Mouse (Mus musculus) lung, postnatal 36 days (tissue): ENCODE results near the gene Mpp3.
"Not testable (repeated sequence)": the region's sequence is repeated elsewhere in the genome, so short reads cannot be mapped to it uniquely, and the experiment has no call there.

Experiments used
- DNase-seq: peaks from one replicate; pipeline ENCODE4 v3.0.0; 2022; ENCODE audit warnings: mixed read lengths

The Mpp3 gene

GRCm38 (mm10) chr11:102008372-102008771 is 19.9 kb downstream of the Mpp3 start:
- DNase-seq: no peak

DNA sequence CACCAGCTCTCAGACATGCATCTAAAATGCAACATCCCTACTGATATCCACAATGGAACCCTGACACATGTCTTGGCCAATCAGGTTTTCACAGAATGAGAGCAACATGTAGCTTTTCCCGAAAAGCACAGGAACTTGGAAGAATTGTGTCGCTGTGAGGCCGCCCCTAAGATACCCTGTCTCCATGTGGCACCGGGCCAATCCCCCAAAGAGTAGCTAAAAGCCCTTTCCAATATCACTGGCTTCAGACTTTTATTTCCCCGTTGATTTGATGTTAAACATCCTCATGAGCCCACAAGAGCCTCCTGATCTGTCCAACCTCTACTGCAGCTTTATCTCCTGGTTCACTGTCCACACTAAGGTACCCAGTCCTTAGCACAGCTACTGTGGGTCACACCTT is 21.6 kb downstream of the Mpp3 start:
- DNase-seq: no peak

- DNase-seq: no peak
Observed at GRCm38 (mm10) chr11:102006271-102006670, 22.0 kb downstream of the Mpp3 start.

GRCm38 (mm10) chr11:102004251-102004650 is 24.0 kb downstream of the Mpp3 start:
- DNase-seq: no peak

- no peak for DNase-seq
Observed at GRCm38 (mm10) chr11:101999466-101999865, 28.8 kb downstream of the Mpp3 start.

GRCm38 (mm10) chr11:101998258-101998657 is 30.0 kb downstream of the Mpp3 start:
- DNase-seq: peak; percentile 37

DNA sequence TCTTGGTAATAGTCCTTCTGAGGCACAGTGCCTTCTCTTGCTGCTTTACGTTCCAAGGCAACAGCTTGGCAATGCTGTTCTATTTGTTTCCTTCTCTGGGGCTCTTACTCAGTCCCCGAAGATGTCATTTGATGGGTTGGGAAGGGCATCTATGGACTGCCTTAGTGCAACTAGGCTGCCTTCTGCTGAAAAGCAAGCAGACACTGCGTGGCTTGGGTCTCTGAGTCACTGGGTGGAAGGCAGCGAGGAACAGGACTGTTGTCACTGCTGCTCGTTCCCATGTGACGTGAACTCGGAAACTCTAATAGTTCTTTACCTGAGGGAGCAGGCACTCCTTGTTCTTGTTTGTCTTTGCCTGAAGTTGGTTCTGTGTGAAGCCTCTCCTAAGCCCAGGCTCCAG is 32.3 kb downstream of the Mpp3 start:
- DNase-seq: no peak

GRCm38 (mm10) chr11:101994100-101994499 is 34.2 kb downstream of the Mpp3 start:
- no peak for DNase-seq

DNA sequence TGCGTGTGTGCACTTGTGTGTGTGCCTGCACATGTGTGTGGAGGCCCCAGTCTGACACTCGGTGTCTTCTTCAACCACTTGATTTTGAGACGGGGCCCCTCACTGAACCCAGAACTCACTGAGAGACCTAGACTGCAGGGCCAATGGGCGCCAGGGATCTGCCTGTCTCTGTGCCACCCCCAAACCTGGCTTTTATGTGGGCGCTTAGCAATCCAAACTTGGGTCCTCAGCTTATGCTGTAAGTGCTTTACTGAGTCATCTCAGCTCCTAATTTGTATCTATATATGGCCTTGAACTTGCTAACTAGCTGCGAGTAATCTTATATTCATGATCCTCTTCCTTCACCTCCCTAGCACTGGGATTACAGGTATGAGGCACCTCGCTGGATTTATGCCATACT is 35.9 kb downstream of the Mpp3 start:
- no peak for DNase-seq

GRCm38 (mm10) chr11:101991813-101992212 is 36.4 kb downstream of the Mpp3 start:
- DNase-seq: no peak

GRCm38 (mm10) chr11:101990244-101990643 is 38.0 kb downstream of the Mpp3 start:
- no peak for DNase-seq

- no peak for DNase-seq
Observed at GRCm38 (mm10) chr11:101986913-101987312, 41.3 kb downstream of the Mpp3 start, which contains the start of gene Dusp3. Dusp3 (minus strand) TSS chr11:101987013.

DNA sequence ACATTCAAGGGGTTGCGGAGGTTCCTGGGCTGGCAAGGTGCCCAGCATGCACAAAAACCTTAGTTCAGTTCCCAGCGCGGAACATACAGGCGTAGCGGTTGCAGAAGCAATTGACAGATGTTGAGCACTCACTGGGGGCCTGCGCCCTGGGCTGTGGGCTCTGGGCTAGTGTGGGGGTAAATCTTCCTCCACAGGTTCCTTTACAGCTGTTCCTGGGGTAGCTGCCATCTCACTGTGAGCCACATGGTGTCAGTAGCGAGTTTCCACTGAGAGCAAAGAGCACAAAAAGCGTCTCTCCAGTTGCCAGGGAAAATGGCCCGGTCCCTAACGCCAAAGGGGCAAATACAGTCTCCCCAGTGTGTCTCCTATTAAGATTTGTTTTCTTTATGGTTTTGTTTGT is 42.3 kb downstream of the Mpp3 start:
- DNase-seq: peak; percentile 94

DNA sequence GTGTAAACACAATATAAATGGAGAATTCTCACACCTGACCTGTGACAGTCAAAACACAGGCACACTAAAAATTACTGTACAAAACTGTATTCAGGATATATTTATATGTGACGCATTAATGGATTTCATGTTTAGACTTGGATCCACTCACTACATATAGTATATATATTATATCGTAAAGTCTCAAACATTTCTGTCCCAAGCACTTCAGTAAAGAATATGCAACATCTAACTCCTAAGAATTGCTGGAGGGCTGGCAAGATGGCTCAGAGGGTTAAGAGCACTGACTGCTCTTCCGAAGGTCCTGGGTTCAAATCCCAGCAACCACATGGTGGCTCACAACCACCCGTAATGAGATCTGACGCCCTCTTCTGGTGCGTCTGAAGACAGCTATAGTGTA is 42.8 kb downstream of the Mpp3 start:
- DNase-seq: not testable (repeated sequence)

DNA sequence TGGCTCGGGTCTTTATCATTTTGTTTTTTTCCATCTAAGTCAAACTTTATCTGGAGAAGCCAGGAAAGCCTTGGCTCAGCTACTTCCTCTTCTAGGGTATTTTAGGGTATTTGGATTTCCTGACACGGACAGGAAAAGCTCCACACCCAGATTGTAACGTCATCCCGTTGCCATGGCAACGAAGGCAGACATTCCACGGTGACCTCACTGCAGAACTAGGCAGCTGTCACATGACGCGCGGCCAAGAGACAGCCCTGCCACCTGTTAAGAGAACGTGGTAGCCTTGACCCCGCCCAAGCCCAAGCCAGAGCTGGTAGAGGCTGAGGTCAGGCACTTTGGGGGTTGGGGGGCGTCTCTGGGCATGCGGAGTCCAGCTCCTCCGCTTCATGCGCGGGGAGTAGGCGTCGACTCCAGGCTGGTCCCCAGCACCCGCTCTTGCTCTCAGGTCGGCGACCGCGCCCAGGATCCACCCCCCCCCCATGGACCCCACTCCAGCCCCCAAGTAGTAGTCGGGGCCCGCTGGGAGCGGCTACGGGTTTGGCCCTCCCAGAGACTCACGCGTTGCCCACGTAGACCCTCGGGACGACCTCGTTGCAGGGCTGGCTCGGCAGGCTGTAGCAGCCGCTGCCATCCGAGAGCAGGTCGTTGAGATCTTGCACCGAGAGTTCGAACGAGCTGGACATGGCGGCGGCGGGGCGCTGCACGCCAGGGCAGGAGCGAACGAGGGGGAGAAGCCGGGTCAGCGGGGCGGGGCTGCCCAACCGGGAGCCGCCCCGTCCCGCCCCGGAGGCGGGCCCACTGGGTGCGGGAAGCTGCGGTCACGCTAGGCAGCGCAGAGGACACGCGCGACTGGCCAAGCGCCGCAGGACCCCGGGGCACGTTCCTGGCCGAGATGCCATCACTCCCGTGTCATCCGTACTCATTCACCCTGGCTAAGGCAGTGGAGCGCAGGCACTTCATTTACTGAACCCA is 43.9 kb downstream of the Mpp3 start, which contains the start of gene Cfap97d1:
Gene Cfap97d1, plus strand, starts transcription at position 226 of the 972 bp plus-strand sequence.
- DNase-seq: peak; percentile 100

- no peak for DNase-seq
Observed at GRCm38 (mm10) chr11:101983431-101983921, 44.8 kb downstream of the Mpp3 start.

DNA sequence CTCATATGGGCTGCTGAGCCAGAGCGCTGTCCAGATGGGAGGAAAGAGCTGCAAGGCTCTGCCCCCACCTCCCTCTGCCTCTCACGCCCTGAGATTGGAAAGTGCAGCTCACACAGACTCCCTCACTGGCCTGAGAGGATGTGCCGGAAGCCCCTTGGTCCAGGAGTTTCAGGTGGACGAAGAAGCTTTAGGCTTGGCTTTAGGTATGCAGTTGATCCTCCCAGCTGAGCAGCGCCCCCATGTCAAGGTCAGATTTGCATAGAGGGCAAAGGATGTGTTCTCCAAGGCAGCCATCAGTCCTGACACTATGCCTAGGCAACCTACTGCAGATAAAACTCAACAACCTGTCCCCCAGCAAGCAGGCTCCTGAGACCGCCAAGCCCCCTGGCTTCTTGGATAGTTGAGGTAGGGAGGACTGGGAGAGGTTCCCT is 45.3 kb downstream of the Mpp3 start:
- peak; percentile 29 for DNase-seq

DNA sequence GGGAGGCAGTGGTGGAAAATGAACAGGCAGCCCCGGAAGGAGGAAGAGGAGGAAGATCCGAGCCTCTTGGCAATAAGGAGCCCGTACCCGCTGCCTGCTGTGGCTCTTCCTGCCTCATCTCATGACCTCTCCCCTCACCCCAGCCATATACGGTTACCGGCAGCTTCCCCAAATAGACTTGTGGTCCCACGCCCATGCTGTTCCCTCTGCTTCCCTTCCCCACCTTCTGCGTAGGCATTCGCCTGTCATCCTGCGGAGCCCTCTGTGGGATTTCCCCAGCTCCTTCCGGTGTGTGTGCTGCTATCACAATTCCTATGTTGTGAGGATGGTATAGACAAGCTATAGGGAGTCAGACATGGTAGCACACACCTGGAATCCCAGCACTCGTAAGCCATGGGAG is 46.4 kb downstream of the Mpp3 start:
- DNase-seq: peak; percentile 81

DNA sequence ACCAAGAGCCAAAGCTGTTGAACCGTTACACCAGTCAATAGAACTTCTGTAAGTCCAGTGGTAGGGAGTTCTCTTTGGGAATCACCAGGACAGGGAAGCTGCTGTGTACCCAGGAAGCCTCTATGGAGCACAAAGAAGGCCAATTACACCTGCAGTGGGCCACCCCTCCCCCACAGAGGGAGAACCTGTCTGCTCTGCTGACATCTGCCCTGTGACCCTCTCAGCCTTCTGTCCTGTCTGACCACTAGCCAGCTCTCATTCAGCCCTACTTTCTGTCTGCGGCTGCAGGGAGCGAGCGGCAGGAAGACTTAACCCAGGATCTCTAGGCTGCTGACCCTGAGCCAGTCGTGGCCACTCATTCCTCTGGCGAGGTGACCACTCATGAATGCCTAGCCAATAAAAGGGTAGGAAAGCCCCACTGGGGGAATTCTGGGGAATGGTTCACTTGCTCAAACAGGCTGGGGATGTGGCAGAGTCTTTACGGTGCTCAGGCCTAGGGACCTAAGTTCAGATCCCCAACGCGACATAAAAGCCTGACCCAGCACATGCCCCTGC is 47.6 kb downstream of the Mpp3 start:
- no peak for DNase-seq

DNA sequence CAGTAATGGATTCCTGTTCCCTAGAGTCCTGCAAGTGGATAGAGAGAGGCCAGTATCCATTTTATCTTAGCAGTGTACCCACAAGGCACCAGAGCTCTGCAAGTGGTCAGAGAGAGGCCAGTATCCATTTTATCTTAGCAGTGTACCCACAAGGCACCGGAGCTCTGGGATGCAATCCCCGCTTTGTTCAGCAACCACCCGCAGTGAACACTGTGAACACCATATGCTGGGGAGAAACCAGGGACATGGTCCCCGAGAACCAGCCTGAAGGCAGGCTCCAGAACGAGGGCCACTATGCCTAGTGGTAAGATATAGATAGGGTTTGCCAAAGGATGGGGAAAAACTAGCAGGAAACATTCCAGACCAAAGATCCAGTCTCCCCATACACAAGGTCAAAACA is 49.1 kb downstream of the Mpp3 start:
- DNase-seq: no peak

- DNase-seq: no peak
Observed at GRCm38 (mm10) chr11:101976949-101977348, 51.3 kb downstream of the Mpp3 start.

DNA sequence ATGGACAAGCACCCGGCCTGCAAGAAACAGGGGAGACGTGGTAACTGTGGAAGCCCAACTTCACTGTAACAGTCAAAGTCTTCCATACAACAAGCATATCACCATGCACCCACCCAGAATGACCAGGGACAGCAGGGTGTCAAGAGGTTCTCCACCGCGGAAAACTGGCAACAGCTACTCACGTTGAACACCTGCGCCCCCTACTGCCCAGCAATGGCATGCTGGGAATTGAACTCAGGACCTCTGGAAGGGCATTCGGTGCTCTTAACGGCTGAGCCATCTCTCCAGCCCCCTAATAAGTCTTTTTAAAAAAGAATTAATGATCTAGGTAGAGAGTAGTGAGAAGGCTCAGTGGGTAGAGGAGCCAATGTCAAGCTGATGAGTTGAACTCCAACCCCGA is 53.3 kb downstream of the Mpp3 start:
- DNase-seq: peak; percentile 65

DNA sequence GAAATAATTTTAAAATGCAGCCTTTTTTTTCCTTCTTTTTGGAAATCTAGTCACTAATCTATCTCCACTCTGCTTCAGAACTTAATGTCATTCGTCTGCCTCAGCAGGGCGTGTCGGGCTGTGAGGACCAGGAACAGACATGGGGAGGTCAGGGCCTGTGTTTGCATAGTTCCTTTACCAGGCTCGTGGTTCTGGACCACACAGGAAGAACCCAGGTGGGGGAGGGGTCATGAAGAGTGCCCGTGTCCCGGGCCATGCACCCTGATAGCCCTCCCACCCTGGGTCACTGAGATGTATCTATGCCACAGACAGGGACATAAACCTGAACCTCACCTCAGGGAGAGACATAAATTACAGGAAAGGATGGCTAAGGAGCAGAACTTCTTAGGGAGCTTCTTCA is 54.1 kb downstream of the Mpp3 start:
- DNase-seq: peak; percentile 30

- no peak for DNase-seq
Observed at GRCm38 (mm10) chr11:101973496-101973895, 54.8 kb downstream of the Mpp3 start.
